Mouse (Mus musculus): ENCODE data around the gene Cul7.

GRCm38 (mm10) chr17:46647279-46647678 is 2.9 kb upstream of the Cul7 start:
- TF ChIP-seq CTCF (IDR thresholded peaks at IDR 0.05; ENCODE audit: low read depth, low read length) (no peak), POLR2A (IDR thresholded peaks at IDR 0.05; ENCODE audit: borderline replicate concordance, low read depth, low read length) (no peak)
